Mouse (Mus musculus): ENCODE data around the gene F11r.
A peak's percentile ranks its signal among the peaks of the same experiment; 100 is the strongest.

F11r gene

DNA sequence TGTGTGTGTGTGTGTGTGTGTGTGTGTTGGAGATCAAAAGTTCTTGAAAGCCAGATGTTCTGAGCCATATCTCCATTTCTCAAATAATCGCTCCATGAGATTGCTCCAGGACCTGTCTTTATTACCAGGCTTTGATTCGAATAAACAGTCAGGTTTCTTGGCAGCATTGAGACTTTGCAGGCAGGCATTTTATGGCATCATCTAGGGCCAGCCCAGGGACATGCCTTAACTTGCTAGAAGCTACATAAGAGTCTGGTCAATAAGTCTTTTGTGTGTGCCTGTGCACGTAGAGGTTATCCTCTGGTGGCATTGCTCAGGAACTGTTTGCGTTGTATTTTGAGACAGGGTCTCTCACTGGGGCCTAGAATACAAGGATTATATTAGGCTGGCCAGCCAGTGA lies 36.2 kb downstream of the F11r start:
- no peak for DNase-seq

DNA sequence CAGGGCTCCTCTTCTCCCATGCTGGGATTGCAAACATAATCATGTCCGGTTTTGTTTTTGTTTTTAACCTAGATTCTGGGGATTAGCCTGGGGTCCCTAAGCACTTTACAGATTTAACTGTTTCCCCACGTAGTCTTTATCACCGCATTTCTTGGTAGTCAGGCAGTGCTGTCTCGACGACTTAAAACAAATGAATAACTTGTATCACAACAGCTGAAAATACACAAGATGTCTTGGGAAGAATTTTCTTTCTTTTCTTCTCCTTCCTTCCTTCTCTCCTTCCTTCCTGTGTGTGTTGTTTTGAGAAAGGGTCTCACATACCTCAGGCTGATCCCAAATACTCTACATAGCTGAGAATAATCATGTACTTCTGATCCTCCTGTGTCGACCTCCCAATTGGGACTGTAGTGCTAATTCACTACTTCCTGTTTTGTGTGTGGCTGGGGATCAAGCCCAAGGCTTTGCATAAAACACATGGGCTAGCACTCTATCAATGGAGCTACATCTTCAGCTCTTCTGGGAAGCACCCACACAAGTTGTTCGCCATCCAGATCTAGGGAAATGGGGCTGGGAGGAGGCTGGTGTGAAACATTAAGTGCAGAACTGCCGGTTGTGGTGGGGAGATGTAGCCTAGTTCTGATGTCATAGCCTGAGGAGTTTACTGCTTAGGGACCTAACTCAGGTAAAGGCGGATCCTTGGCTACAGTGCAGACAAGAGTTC lies 36.7 kb downstream of the F11r start:
- DNase-seq = no peak

DNA sequence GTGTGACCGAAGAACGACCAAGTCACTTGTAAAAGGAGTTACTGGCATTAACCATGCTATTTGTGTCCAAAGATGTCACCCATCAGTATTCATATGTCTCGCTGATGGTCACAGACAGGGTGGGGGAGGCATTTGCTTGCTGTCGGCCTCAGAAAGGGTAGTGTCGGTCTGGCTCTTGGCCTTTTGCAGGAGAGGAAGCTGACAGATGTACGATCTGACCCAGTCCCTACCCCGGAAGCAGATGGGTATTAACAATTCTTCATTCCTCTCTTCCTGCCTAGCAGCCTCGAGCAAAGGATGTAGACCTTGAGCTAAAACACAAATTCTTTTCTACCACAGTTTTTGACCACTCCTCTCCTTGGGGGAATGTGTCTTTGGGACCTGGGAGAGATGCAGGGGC lies 39.8 kb downstream of the F11r start:
- no peak for DNase-seq

DNA sequence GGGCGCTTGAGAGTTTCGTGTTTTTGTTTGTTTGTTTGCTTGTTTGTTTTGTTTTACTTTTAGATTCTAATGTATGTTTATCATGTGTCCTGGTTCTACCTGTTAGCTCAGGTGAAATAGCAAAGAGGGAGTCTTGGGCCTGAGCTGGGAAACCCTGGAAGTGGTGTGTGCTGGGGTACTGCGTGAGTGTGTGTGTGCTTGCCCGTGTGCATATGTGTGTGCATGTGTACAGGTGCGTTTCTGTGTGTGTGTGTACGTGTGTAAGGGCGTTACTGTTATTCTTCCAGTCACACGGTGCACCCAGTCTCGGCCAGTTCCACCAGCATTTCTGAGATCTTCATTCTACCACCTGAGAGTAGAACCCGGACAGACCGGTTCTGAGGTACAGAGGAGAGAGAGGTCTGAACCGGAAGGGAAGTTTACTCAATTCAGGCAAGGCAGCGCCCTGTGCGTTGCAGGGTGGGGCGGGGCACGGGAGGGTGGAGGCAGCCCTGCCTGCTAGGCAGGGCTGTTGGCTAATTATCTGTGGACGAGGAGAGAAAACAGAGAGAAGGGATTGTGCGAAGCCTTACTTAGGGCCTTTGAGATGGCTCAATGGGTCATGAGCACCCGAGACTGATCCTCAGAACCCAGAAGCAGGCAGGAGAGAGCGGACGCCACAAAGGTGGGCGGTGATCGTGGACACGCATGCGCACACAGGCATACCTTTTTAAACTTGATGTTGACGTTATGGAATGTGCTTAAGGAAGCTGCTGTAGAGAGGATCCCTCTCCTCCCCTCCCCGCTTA lies 40.6 kb downstream of the F11r start:
- DNase-seq = peak; percentile 49 to 52

DNA sequence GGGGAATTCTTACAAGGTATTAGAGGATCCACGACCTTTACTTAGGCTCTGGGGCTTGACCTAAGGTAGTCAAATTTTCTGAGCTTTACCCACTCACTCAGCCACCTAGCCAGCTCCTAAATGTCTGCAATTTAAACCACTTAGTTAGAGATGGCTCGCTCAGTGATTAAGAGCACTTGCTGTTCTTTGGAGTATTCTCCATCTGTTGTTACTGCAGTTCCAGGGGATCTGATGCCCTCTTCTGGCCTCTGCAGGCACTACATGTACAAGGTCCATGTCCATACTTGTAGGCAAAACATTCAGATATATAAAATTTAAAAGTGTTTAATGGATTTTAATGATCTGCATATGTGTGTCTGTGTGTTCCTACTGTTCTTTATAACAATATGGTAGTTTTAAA lies 41.6 kb downstream of the F11r start:
- DNase-seq = peak; percentile 54 to 57

DNA sequence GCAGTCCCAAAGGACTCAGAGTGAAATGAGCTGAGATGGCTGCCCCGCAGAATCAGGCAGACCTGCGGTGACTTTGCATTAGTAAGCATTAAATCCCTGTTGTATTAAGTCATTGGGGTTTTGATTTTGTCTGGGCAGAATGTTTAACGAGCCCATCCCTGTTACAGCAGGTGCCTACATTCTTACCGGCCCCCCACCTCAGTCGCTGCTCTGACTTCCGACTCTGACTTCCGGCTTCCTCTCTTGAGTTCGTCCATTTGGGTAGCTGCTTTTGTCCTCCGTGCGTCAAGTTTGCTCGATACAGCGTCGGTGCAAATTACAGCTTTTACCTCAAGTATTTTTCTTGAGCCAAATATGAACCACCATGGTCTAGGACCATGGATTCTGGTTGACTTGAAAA lies 56.9 kb downstream of the F11r start:
- DNase-seq = no peak

DNA sequence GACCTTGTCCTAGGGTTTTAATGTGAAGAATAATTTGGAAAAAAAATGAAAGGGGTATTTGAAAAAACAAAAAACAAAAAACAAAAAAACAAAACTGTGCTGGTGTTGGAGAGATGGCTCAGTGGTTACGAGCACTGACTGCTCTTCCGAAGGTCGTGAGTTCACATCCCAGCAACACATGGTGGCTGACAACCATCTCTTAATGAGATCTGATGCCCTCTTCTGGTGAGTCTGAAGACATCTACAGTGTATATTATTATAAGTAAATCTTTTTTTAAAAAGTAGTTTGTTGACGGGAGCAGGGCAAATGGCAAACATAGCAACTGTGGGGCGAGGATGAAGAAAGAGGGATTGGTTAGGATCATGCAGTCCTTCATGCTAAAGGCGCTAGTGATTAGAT lies 58.0 kb downstream of the F11r start:
- DNase-seq = no peak

DNA sequence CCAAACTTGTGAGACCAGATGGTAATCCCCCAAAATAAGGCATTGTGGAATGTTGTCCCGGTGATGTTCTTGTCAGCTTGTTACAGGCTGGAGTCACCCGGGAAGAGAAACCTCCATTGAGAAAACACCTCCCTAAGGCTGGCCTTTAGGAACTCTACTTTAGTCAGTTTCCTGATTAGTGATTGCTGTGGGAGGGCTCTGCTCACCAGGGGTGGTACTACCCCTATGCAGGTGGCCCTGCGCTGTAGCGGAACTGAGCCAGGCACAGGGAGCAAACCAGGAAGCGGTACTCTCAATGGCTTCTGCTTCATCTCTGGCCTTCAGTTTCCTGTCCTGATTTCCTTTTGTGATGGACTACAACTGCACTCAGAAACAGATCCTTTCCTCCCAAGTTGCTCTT lies 62.5 kb downstream of the F11r start:
- DNase-seq = no peak

DNA sequence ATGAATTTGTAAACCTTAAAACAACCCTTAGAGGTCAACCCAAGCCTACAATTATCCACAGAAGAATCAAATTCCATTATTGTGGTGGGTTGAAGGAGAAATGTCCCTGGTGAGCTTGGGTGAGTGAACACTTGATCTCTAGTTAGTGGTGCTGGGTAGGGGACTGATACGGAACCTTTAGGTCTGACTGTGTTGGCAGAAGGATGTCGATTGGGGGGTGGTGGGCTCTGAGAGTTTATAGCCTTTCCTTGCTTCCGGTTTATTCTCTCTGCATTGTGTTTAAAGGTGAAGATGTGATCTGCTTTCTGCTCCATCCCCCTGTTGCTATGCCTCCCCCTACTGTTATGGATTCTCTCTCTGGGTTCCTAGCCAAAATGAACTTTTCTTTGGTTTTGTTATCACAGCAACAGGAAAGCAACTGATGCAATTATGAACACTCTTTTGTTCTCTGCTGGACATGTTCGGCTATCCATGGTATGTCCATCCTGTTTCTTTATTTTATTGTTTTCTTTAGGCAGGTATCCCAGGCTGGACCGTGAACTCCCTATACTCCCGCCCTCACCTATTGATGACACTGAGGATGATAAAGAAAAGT lies 63.8 kb downstream of the F11r start:
- no peak for DNase-seq

DNA sequence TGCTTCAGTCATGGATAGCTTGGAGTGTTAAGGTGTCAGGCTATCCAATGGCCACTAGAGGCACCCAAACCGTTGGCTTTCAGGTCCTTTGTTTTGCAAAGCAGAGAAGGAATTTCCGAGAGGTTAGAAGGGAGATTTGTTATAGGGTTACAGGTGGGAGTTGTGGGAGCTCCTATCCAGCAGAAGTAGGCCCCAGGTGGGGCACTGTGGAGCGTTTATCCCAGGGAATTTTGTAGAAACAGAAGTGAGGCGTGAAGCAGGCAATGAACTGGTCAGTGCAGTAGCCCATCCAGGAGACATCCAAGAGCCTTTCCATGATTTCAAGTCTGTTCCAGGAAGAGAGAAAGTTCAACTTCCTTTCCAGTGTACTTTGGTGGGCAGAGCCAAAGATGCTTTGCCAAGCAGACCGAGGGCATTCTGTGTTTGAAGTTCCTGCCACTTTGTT lies 64.3 kb downstream of the F11r start:
- DNase-seq = no peak

DNA sequence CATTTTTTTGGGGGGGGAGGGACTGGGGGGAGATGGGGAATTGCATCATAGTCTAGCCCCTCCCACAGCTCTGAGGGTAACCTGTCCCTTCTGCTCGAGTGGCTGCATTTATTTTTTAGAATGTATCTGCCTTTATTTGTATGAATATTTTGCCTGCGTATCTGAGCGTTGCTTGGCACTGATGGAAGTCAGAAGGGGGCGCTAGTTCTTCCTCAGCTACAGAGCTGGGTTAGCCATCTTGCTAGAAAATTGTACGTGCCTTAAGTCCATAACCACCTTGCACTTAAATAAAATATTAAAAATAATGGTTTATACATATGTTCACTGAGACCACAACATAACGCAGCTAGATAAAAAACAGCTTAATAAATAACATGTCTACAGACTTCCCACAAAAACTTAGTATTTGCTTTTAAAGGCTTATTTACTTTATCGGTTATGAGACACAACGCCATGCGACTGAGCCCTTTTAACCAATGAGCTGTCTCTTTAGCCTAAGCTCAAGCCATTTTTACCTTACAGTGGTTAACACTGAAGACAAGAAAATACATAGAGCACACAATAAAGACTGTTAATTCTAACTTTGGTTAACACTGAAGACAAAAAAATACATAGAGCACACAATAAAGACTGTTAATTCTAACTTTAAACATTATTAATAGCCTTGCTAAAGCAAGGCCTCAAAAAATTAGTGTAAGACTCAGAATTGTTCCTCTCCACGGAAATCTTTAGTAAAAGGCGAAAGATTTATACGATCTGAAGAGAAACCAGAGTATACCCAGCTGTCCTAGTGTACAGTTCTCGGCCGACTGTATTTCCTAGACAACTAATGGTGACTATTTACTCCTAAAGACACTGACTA lies 65.3 kb downstream of the F11r start:
- DNase-seq = peak; percentile 42 to 43

DNA sequence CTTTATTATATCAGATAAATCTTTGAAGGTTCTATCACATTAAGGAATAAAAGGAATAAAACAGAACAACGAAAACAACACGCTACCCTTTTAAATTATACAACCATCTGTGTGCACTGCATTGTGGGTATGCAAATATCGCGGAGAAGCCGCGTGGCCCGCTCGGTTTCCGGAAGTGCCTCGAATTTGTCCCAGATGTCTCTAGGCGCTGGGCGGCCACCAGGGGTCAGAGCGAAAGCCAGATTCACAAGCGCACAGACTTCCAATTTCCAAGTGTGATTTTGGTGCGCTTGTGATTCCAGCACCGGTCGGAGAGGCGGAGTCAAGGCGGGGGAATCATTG lies 65.9 kb downstream of the F11r start, which contains the start of gene Alyref2:
Alyref2 (plus strand) TSS at position 229 of the 342 bp plus-strand sequence.
- peak; percentile 90 to 91 for DNase-seq

DNA sequence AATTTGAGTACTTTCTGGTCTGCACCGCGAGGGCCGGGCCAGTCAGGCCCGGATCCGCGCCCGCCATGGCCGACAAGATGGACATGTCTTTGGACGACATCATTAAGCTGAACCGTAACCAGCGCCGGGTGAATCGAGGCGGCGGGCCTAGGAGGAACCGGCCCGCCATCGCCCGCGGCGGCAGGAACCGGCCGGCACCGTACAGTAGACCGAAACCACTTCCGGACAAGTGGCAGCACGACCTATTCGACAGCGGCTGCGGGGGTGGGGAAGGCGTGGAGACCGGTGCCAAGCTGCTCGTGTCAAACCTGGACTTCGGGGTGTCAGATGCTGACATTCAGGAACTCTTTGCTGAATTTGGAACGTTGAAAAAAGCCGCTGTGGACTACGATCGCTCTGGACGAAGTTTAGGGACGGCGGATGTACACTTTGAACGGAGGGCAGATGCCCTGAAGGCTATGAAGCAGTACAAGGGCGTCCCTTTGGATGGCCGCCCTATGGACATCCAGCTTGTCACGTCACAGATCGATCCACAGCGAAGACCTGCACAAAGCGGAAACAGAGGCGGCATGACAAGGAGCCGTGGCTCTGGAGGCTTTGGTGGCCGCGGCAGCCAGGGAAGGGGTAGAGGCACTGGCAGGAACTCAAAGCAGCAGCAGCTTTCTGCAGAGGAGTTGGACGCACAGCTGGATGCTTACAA lies 66.4 kb downstream of the F11r start:
- DNase-seq = peak; percentile 70 to 77

DNA sequence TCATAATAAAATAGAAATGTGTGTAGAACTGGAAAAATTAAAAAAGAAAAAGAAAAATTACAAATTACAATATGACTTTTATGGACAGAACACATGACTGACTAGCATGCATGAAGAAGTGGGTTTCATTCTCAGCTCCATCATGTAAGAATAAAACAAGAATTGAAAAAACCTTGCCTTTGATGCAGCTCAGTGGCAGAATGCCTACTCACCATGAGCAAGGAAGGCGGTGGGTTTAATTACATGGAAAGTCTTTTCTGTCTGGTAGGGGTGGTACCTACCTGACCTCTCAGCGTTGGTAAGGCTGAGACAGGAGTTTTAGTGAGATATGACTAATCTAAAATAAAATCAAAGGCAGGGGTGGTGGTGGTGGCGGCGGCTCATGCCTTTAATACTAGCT lies 67.3 kb downstream of the F11r start:
- DNase-seq = no peak

DNA sequence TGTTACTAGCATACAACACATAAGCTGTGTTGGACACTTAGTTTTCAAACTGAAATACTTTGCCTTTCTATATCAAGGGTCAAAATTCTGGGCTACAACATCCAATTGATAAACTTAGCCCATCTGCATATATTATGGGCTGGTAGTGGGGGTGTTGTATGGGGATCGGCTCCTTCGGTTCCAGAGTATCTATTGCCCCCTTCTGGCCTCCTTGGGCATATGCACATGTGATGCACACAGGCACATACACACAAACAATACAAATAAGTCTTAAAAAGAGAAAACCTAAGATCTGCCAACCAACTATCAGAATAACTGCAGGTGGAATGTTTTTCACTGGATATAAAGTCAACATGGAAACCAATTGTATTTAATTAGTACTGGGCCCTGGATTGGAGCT lies 75.9 kb downstream of the F11r start:
- no peak for DNase-seq

DNA sequence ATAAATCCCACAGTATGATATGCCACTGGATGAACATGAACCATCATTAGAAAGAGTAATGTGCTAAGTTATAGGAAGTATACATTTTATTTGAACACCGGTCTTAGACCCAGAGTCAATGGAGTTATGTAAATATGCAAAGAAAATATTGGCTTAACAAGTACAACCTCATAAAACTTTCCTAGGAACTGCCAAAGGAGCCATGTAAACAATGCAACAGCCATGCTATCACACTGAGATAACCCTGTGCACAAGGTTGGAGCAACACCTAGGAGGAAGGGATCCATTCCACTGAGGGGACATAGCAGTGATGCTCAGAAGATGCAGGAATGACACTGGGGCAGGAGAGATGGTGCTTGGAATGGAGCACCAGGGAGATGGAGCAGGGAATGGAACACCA lies 76.4 kb downstream of the F11r start:
- no peak for DNase-seq

All from thymus, postnatal 36 days (tissue).